Mouse (Mus musculus): Measurements from ENCODE around the gene Gm20489.

Gm20489 gene

GRCm38 (mm10) chrX:101260441-101261325 lies 8.1 kb downstream of the Gm20489 start:
- CTCF ChIA-PET: no interaction called here

GRCm38 (mm10) chrX:101256603-101257002 lies 12.2 kb downstream of the Gm20489 start:
- CTCF ChIA-PET: no interaction called here

GRCm38 (mm10) chrX:101254740-101255139 lies 14.1 kb downstream of the Gm20489 start:
- CTCF ChIA-PET: no interaction called here

GRCm38 (mm10) chrX:101253952-101254729 lies 14.7 kb downstream of the Gm20489 start, which contains the start of gene Foxo4:
Gene Foxo4 (plus strand): TSS chrX:101254528.
- CTCF ChIA-PET: interaction anchor here (1.2 kb wide), 1 partner anchor 122 kb away, joined by 4 read pairs; no protein-coding TSS in a partner anchor

- CTCF ChIA-PET: no interaction called here
Observed at GRCm38 (mm10) chrX:101245011-101245410, 23.8 kb downstream of the Gm20489 start.

GRCm38 (mm10) chrX:101222796-101223162 lies 46.0 kb downstream of the Gm20489 start:
- CTCF ChIA-PET: no interaction called here

- CTCF ChIA-PET: no interaction called here
Observed at GRCm38 (mm10) chrX:101221834-101222795, 46.7 kb downstream of the Gm20489 start, which contains the start of gene Snx12. Gene Snx12 (minus strand): TSS chrX:101222563.
